Mouse (Mus musculus) E14TG2a.4 (cell line): Measurements from ENCODE around the gene Bcl7b.

Source experiments
- CTCF ChIP-seq: conservative IDR thresholded peaks from 2 replicates; pipeline ENCODE4 v1.5.1; 2014; ENCODE audit warnings: low read length
- POU5F1 ChIP-seq: IDR thresholded peaks from 2 replicates; pipeline ENCODE4 v1.6.1; 2014; ENCODE audit warnings: low read length, borderline replicate concordance

DNA sequence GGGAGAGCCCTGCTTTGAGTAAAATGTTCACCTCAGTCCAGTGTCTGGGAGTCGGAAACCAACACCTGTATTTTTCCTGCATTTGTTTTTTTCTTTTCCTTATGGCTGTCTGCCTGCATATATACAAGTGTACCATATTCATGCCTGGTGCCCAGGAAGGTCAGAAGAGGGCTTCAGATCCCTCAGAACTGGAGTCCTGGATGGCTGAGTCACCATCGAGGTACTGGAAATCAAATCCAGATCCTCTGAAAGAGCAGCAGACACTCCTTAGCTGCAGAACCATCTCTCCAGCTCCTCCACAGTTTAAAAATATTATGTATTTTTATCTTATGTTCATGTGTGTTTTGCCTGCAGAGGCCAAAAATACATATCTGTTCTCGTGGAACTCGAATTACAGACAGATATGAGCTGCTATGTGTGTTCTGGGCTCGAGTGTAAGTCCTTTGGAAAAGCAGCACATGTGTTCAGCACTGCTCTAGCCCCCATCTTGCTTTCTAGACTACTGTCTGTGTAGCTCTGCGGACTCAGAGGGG, 3.7 kb downstream of the Bcl7b start:
- TF ChIP-seq CTCF: no peak
- no peak for TF ChIP-seq POU5F1
